Mouse (Mus musculus): ENCODE results near the gene I830077J02Rik.

DNA sequence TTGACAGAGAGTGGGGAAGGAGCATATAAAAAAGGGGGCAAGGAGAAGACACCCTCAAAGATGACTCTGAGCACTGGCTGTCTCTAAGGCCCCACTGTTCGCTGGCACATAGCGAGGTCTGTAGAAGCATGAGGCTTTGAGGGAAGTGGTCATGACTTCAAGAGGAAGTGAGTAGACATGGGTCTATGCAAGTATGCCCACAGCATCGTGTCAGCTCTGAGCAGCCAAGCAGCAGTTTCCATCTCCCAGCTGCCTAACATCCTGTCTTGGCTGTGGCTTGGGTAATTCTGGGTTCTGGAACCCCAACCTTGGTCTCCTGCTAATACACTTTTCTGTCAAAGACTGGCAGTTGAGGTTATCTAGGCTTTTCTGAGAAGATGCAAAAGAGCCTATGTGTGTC, 31.7 kb downstream of the I830077J02Rik start:
- TF ChIP-seq POLR2A (IDR thresholded peaks at IDR 0.05; ENCODE audit: insufficient read depth, low read length) (no peak), CTCF (IDR thresholded peaks at IDR 0.05; ENCODE audit: low read depth, low read length) (no peak), EP300 (IDR thresholded peaks at IDR 0.05; ENCODE audit: insufficient read depth, low read depth, low read length) (no peak)
